Mouse (Mus musculus) CH12F3 (cell line): ENCODE measurements around the gene Tsga10ip.
"Not testable (repeated sequence)": the region's sequence is repeated elsewhere in the genome, so short reads cannot be mapped to it uniquely, and the experiment has no call there.

Experiments
- in situ Hi-C: fragments of 300-500 bp; cut with MboI; formaldehyde crosslinking; loops from 2 replicates; pipeline ENCODE4 v1.14.3; 2020; ENCODE audit warnings: low sequenced_read_pairs

The Tsga10ip gene

DNA sequence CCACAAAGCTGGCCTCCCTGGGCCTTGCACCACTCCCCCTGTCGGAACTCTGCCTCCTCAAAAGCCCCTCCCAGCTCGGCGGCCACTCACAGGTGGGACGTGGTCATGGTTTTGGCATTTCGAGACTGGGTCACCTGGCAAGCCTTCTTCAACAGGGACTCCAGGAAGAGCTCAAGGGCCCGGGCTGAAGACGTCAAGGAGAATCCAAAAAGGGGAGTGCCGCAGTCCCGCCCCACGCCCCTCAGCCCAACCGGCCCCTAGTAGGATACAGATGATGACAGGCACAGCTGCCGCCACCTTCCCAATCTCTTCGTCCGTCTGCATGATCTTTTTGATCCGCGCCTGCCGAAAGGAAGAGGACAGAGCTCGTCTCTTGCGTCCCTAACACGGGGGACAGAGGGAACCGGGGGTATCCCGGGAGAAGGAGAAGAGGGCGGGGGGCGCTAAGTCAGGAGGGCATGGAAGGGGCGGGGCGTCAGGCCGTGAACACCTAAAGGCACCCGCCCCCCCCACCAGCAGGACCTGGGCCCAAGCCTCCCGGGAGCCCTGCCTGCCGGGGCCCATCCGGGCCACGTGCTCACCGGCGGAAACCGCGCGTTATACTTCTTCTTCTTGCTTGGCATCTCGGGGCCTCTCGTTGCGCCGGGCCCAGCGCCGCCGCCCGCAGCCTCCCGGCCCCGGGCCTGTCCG lies 21.9 kb upstream of the Tsga10ip start:
- in situ Hi-C loops: no loop called here

DNA sequence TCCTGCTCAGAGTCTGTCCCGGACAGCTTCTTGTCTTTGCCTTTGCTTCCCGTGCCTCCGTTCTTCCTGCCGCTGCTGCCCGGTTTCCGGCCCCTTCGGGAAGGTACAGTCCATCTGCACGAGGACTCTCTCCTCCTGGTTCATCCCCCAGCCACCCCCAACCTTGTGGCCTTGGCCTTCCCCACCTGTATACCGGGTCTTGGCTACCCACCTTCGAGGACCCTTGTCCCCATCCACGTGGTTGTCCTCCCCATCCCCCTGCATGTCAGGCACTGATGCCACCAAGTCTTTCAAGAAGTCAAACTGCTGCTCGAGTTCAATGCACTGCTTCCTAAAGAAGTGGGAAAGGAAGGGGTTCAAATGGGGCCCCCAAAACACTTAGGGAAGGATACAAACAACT lies 21.2 kb upstream of the Tsga10ip start:
- in situ Hi-C loops: no loop called here

DNA sequence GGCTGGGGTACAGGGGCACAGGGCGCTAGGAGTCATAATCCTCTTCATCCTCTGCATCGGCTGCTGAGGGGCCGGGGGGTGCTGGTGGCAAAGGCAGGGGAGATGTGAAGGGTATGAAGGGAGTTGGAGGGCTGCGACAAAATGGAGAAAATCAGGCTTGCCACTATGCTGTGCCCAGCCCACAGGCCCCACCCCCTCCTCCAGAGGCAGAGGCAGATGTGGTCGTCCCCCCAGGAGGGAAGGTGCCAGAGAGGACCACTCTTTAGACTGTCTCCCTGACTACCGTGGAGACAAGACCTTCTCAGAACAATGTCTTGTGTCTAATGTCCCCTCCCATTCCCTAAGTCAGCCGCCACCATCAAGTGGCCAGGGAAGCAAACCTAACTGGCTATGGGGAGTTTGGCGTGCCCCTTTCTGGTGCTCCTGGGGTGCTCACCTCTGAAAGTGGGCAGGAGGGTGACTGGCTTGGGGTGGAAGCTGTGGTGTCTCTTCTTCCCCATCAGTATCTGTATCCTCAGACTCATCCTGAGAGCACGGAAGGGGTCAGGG lies 20.6 kb upstream of the Tsga10ip start:
- in situ Hi-C loops: no loop called here

DNA sequence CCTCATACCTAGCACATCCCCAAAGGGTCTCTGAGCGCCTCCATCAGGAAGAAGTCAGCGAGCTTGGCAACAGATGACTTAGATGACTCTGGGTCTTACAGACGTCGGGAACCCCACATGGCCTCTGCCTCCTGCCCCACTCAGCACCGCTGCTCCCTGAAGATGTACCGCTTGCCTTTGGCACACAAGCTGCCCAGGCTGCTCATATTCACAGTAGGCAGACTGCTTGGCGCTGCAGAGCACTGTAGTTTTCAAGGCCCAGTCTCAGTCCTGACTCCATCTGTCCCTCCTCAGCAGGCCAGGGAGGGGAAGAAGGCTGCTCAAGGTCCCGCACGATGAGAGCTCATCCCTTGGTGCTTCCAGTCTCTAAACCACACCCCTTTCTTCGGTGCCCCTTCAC lies 19.9 kb upstream of the Tsga10ip start:
- in situ Hi-C loops: no loop called here

DNA sequence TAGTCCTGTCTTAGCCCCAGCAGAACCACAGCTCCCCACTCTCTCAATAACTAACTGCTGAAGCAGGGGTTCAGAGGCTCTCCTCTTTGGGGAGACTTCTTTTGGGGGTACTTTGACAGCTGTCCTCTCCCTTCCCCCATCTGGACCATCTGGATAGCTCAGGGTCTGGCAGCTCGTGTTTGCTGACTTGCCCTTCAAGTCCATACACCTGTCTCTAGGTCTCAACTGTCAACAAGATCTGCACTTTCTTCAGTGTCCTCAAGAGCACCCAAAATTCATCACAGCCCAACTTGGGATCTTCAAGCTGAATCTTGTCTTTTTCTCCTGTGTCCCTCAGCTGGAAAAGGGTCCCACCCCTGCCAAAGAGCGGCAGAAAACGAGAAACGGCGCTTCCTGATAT lies 19.5 kb upstream of the Tsga10ip start:
- in situ Hi-C loops: no loop called here

DNA sequence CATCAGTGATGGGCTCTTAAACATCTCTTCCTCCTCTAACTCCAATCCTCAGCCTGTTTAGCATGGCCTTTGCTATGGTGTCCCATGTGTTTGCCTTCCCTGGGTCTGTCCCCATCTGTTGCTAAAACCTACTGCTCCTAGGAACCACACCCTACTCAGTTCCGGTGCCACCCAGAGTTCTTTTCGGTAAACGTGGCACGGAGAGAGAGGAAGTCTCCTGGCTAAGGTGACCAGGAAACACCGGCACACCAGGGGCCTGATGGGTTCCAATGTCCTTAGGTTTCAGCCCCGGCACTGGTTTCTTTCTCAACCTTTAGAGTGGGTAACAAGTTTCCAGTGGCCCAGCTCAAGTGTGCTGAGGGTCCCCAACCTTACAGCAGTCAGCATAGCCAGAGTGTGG lies 18.3 kb upstream of the Tsga10ip start:
- in situ Hi-C loops: no loop called here

DNA sequence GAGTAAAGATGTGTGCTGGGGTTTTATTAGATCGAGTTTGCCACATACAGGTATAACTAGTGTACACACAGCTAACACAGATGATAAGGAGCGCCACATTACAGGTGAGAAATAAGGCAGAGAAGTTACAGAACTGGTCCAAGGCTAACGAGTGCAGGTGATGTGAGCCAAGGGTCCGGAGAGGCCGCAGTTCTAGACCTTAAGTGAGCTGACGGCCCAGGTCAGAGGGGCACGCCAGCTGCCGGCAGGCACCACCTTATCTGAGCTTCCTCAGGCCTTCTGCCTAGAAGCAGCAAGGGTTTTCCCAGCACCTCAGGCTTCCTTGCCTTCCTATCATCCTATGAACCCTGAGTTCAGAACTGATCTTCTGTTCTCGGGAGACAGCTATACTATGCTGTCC lies 17.3 kb upstream of the Tsga10ip start:
- in situ Hi-C loops: no loop called here

DNA sequence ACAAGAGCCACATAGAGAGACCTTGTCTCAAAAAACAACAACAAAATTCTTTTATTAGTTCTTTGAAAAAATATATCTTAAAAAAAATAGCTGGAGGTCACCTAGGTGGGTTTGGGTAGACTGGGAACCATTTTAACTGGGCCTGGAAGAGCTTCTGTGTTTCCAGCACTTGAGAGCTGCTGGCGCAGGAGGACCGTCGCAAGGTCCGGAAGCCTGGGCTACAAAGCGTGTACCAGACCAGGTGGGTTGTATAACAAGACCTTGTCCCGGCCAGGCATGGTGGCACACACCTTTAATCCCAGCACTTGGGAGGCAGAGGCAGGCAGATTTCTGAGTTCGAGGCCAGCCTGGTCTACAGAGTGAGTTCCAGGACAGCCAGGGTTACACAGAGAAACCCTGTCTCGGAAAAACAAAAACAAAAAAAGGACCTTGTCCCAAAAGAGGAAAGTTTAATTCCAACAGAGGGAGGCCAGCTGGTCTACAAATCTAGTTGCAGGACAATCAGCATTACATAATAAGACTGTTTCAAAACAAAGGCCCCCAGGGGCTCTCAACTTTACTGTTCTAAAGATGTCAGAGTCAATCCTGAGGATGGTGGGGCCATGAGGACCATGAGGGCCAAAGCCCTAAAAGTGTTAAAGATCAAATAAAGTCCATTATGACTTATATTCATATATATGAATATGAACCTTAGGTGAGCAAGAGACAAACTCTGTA lies 16.6 kb upstream of the Tsga10ip start:
- in situ Hi-C loops: no loop called here

DNA sequence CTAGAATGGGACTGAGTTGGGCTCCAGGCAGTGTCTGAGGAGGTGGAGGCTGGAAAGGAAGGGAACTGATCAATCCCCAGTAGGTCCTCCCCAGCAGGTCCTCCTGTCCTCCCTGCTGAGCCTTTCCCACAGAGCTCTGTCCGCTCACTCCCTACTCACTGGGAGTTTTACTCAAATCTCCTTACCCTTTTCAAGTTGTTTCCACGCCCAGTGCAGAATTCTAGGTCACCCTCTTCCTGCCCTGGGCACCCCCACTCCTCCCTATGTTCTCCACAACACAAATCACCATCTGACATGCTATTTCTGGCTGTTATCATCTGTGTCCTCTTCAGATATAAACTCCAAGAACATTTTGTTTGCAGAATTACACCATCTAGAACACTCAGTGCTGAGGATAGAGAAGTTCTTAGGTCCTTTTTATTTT lies 12.2 kb upstream of the Tsga10ip start:
- in situ Hi-C loops: no loop called here

DNA sequence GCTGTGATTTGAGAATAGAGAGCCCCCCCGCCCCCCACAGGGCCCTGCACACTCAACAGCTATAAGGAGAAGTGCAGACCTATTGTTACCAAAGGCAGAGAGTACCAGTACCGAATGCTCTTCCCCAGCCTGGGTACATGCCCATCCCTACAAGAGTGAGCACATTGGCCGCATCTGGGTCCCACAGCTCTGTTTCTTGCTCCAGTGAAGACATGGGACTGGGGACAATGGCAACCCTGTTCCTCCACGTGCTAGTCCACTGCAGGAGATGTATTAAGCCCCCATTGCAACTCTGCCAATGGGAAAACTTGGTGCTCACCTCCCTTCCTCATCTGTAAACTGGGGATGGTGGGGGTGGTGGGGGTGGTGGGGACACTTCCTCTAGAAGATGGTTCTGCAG lies 11.5 kb upstream of the Tsga10ip start:
- in situ Hi-C loops: no loop called here

DNA sequence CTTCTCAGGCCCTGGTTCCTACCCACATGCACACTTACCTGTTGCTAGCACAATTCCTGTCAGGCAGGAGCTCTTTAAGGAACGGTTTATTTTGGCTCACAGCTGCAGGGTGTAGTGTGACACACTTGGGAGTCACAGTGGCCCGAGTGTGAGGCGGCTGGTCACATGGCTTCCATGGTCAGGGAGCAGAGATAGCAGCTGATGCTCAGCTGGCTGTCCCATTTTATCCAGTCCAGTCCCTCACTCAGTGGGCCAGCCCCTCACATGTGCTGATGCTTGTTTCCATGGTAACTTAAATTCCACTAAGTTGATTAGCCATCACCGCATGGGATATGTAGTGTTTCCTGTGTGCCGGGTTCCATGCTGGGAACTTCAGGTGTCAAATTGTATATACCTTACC lies 9.6 kb upstream of the Tsga10ip start:
- in situ Hi-C loops: no loop called here

DNA sequence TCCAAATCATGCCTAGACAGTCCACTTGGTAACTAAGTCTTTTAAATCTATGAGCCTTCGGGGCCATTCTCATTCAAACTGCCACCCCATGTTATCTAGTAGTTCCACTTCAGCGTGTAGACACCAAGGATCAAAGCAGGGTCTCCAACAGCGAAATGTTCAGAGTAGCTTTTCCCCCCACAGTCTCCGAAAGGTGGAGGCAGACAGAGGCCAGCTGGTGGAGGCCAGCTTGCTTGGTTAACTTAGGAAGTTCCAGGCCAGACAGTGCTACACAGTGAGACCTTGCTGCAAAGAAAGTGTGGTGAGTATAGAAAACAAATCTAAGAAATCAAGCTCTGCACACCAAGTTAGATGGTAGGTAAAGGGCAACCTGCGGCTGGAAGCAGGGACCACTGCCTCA lies 8.3 kb upstream of the Tsga10ip start:
- in situ Hi-C loops: no loop called here

DNA sequence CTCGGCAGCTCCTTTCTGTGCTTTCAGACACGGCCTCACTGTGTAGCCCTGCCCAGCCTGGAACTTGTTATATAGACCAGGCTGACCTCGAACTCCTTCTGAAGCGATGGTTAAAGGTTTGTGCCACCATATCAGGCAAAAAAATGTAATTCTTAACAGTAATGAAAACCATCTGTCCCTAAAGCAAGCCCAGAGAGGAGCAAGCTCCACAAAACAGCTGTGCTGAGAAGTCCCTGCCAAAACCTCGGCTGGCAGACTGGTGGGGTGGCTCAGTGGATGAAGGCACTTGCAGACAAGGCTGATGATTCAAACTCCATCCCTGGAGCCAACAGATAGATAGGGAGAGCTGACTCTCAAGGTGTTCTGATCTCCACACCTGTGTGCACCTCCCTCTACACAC lies 6.7 kb upstream of the Tsga10ip start:
- in situ Hi-C loops: no loop called here

DNA sequence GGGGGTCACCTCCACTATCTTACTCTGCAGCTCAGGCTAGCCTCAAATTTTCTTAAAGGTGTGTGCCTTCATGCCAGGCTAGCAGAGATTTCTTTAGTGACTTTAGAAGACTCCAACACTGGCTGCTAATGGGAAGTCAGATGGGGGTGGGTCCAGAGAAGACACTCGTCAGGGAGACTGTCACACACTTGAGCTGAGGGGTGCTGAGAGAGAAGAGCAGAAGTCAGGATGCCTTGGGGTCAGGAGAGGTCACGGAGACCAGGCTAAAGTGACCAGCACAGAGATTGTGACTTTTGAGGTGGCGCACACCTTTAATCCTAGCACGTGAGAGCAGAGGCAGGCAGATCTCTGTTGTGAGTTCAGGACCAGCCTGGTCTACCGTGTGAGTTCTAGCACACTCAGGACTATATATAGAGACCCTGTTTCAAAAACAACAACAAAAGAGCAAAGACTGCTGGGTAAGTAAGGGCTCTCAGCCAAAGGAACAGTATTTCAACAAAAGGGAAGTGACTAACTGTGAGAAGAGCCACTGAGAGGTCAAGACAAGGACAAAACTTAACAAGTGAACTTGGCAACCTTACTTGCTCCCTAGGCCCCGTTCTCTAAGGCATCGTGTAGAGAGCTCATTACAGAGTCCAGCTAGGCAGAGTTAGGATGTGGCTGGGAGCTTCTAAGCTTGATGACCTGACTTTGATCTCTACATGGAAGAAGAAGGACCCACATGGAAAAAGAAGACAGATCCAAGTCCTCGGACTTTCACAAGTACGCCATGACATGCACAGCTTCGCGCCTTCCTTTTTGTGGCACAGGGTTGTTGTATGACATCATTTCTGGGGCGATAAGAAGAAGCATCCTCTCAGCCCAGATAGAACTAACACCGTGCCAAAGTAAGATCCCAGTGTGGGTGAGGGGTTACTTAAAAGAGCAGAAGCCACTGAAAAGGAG lies 6.0 kb upstream of the Tsga10ip start:
- in situ Hi-C loops: no loop called here

DNA sequence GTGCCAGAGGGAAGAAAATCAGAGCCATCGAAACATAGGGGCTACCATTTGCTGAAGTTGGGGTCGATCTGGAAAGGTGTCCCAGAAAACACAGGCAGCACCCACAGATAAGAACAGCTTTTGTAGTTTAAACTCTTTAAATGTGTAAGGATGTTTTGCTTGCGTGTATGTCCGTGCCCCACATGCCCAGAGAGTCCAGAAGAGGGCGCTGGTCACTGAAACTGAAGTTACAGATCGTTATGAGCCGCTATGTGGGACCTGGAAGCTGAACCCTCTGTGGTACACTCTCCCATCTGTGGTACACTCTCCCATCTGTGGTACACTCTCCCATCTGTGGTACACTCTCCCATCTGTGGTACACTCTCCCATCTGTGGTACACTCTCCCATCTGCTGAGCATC lies 4.8 kb upstream of the Tsga10ip start:
- in situ Hi-C loops: no loop called here

DNA sequence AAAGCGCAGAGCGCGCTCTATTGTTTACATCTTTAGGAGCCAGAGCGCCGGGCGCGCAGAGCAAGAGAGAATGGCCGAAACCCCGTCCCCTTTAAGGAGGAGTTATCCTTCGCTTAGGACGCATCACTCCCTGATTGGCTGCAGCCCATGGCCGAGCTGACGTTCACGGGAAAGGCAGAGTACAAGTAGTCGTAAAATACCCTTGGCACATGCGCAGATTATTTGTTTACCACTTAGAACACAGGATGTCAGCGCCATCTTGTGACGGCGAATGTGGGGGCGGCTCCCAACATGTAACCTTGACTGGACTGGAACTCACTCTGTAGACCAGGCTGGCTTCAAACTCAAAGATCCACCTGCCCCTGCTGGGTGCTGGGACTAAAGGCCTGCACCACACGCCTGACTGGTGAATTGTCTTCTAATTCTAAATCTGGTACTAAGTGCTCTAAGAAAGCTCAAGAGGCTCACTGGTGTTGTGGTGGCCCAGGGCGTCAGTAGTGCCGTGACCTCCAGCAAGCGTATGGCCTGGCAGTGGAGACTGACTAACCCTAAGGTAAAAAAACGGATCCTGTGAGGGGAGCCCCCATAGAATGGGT lies 4.3 kb upstream of the Tsga10ip start:
- in situ Hi-C loops: not testable (repeated sequence)

DNA sequence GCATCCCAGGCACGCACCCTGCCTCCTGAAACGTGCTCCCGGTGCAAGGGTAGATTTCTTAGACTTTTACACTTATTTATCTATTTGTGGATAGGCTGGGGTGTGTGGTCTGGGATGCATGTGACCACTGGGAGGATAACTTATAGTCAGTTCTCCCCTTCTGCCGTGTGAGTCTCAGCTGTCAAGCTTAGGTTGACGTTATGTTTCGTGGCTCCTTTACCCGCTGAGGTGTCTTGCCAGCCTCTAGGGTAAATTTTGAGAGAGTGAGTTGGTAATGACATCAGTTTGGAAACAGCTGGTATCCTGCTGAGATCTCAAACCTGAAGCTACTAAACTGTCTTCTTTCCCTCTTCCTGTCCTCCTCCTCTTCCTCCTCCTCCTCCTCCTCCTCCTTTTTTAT lies 3.6 kb upstream of the Tsga10ip start:
- in situ Hi-C loops: no loop called here

DNA sequence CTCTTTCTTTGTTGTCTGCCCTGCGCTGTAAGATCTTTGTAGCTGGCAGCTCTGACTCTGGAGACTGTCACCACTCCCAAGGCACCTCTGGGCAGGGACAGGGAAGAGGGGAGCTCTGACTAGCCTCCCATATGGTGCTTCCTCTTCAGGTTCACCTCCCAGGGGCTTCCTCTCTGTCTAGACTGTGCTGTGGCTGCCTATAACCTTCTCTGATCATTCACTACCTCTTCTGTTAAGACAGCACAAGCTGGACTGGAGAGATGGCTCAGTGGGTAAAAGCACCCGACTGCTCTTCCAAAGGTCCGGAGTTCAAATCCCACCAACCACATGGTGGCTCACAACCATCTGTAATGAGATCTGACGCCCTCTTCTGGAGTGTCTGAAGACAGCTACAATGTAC lies 1.3 kb downstream of the Tsga10ip start:
- in situ Hi-C loops: not testable (repeated sequence)

DNA sequence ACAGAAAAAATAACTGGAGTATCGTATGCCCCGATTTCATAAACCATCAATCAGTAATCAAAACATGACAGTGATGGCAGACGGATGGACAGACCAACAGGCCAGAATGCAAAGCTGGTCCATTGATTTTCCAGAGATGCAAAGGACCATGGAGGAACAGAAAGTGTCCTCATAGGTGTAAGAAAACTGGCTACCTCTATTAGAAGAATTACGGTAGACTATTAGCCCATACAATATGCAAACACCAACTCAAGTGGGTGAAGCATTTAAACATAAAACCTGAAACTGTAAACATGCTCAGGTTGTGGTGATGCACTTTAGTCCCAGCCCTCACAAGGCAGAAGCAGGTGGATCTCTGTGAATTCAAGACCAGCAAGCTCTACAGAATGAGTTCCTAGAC lies 7.0 kb downstream of the Tsga10ip start:
- in situ Hi-C loops: no loop called here

DNA sequence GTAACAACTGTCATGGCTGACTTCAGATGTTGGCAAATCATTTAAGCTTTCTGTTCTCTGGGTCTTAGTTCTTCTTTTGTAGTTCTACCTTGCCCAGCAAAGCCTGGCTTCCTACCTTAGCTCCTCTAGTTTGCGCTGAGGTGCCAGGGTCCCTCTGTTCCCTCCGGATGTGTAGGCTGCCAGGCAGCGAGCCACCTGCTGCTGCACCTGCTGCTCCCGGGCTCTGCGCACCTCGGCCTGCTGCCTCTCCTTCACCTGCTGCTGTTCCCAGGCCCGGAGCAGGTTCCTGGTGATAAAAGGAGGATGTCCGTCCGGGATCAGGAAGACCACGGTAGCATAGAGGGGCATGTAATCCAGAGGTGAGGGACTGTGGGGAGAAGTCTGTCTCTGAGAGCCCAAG lies 8.2 kb downstream of the Tsga10ip start:
- in situ Hi-C loops: no loop called here

DNA sequence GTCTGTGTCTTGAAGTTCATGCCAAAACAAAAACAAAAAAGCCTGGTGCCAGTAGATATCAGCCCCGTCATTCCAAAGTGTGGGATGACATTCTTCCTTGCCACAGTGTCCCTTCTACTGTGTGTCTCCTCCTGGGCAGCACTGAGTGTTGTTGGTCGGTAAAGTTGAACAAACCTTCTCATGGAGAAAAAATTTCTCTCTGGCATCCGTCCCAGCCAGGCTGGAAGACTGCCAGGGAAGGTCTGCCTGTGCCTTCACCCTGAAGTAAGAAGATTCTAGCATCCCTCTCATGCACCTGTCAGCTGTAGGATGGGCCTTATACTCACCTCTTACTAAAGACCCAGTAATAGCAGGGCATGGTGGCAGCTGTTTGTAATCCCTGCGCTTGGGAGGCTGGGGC lies 9.4 kb downstream of the Tsga10ip start:
- in situ Hi-C loops: no loop called here
